Mouse (Mus musculus) cerebellum, adult (tissue): Measurements from ENCODE around the gene Olfr648.

Experiments used
- ATAC-seq: cut with Nextera tagmentation; 2 replicates; pipeline ENCODE4 v1.9.2; 2017; ENCODE audit warnings: mild to moderate bottlenecking, moderate library complexity, mixed read lengths; ENCODE audit not compliant: insufficient number of reproducible peaks, low FRiP score, low TSS enrichment

Olfr648 gene

GRCm38 (mm10) chr7:104183292-104183691 is at the start of gene Olfr648:
Gene Olfr648 (minus strand): TSS chr7:104183392.
- no peak for ATAC-seq

DNA sequence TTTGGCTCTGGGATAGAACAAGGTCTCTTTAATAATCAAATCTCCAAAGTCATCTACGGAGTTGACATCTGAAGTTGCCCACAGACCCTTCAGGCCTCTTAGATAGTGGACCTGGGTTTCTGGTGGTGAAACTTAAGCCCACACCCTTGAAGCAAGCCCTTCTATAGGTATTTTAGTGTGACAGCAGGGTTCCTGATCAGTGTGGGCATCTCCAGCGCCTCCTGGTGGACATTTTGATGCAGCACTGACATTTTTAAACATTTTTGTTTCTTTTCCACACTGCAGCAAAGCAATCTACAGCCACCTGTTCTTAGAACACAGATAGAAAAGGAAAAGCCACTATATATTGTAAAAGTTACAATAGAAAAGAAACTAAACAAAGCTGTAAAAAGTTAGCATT is 48.0 kb upstream of the Olfr648 start:
- ATAC-seq = no peak

- no peak for ATAC-seq
Observed at GRCm38 (mm10) chr7:104218701-104219569, 35.7 kb upstream of the Olfr648 start, which contains the start of gene Trim6. Gene Trim6 (plus strand): TSS chr7:104218793.

DNA sequence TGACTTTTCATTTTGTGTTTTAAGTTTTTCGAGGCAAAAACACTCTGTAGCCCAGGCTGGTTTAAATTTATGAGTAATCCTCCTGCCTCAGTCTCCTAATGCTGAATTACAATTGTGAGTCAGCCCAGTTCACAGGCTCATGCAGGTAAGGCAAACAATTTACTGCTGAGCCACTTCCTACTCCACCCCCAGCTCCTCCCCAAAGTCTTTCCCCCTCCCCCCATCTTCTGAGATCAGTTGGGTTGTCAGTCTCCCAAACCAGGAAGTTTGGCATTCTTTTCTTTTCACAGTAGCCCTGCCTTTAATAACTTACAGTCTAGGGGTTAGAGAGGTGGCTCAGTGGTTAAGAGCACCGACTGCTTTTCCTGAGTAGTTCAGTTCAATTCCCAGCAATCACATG is 34.7 kb upstream of the Olfr648 start:
- ATAC-seq = no peak

DNA sequence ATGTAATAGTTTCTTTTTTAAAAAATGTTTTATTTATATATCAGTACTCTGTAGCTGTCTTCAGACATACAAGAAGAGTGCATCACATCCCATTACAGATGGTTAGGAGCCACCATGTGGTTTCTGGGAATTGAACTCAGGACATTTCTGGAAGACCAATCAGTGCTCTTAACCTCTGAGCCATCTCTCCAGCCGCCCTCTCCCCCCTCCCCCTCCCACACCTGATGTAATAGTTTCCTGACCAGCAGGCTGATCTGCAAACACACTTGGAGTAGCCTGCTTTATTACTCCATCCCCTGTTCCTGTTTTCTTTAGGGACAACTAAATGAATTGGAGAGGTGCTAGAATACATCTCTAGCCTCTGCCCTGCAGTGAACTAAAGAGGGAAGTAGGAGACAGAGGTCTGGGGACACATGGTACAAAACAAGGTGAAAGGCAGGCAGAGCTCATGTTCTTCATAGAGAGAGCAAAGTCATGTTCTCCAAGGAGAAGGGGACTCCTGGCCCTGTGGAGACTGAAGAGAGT is 32.9 kb upstream of the Olfr648 start:
- no peak for ATAC-seq

- ATAC-seq = no peak
Observed at GRCm38 (mm10) chr7:104206197-104206596, 23.0 kb upstream of the Olfr648 start.

- ATAC-seq = no peak
Observed at GRCm38 (mm10) chr7:104199822-104200221, 16.6 kb upstream of the Olfr648 start.

- no peak for ATAC-seq
Observed at GRCm38 (mm10) chr7:104195885-104196284, 12.7 kb upstream of the Olfr648 start, which contains the start of gene Olfr649. Gene Olfr649 (minus strand): TSS chr7:104195985.

DNA sequence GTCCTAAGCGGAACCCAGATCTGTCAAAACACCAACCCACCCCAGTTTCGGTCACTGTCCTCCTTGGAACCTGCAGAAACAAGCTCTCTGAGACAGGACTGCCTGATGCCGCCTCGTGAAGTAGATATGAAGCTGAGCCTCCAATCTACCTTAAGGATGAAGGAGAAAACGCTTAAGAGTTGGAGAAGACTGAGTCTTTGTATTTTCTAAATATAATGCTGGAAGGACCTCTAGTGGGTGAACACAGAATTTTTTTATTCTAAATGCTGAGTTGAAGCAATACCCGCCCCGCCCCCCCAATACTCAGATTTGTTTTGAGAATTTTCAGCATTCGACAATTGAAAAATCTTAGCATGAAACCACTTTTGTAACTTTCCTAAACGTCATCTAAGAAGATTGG is 8.1 kb upstream of the Olfr648 start:
- ATAC-seq = no peak

DNA sequence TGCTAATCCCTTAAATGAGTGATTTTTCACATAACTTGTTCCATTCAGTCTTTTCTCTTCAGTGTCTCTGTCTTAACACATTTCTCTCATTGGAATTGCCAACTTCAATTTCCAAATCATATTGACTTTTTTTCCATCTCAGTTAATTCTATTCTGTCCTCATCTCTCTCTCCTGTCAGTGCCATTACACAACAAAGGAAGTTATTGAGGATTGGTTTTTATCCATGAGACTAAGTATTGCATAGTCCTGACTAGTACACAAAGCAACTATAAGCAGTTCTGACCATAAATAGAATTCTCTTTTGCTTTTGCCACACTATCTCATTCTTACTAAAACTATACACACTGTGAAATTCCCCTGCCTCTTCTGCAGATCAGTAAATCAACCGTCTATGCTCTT is 4.1 kb downstream of the Olfr648 start:
- no peak for ATAC-seq

GRCm38 (mm10) chr7:104178422-104179054 is 4.7 kb downstream of the Olfr648 start:
- no peak for ATAC-seq

DNA sequence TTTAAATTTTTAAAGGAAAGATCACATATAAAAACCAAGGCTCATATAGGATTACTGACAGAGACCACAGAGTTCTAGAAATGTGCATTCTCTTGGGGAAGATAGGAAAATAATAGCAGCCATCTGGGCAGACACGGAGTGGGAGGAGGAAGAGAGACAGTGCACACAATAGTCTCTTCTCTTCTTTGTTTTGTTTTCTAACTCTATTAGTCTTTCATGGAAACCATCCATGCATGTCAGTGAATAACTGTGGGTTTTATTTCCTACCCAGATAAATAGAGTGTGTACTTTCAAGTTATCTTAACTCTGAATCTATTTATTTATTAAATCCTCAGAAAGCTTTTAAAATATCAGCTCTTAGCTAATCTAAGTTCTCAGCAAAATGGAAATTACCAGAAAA is 8.1 kb downstream of the Olfr648 start:
- ATAC-seq = no peak

GRCm38 (mm10) chr7:104169634-104170204 is 13.5 kb downstream of the Olfr648 start:
- ATAC-seq = no peak

DNA sequence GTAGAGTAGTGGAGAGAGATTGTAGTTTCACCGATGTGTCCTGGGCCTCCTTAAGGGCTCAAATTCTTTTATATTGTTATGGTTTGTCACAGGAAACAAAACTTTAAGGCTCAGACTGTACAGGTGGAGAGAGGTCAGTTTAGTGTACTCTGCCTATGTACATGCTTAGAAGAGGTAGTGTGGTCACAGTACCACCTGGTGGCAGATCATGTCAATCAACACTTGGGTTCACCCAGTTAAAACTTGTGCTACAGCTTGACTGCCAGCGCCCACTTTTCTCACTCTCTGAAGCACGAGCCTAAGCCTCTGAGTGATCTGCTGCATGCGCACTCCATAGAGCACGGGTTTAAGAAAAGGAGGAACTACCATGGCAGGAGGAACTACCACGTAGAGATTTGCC is 16.1 kb downstream of the Olfr648 start:
- no peak for ATAC-seq

DNA sequence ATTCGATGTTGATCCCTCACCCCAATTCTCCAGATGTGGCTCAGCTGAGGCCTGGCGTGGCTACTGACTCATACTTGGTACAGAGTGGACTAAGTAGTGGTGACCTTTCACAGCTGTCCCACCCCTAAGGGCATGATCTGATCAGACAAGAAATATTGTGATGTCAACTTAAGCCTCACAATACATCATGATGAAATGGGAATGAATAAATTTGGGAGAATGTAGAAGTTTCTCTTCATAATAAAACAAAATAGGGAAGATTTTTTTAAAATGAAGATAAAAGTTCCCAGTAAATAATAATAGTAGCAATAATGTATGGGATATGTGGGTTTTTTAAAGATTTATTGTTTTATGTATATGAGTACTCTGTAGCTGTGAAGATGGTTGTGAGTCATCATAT is 32.7 kb downstream of the Olfr648 start, which contains the start of gene Ubqlnl:
TSS of gene Ubqlnl (minus strand) at position 101 of the 400 bp plus-strand sequence.
- ATAC-seq = no peak

DNA sequence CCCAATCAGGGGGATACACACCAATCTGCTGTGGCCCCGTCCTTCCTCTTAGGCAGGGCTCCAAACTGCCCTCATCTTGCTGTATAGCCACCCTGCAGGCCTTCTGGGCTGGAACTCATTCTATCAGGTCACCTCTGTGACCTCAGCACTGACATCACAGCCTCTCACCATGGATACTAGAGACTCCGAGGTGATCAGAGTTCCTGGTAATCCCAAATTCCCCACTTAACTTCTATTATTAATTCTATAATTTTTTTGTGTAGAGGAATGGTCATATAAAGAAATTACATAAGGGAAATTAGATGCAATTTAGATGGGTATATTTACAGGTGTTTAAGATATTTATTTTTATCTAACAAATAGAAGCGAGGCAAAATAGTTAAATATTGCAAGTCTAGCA is 40.0 kb downstream of the Olfr648 start, which contains the start of gene Ubqln3:
TSS of gene Ubqln3 (minus strand) at position 101 of the 400 bp plus-strand sequence.
- ATAC-seq = no peak

GRCm38 (mm10) chr7:104137305-104137704 is 45.9 kb downstream of the Olfr648 start, which contains the start of gene Olfr643:
Gene Olfr643 (minus strand): TSS chr7:104137405.
- ATAC-seq = no peak

- no peak for ATAC-seq
Observed at GRCm38 (mm10) chr7:104129726-104130125, 53.5 kb downstream of the Olfr648 start, which contains the start of gene Ubqln5. Gene Ubqln5 (minus strand): TSS chr7:104129826.
